Mouse (Mus musculus) retina, embryonic 14.5 days (tissue): ENCODE measurements around the gene Mmaa.

Source experiments
- DNase-seq: peaks from one replicate; pipeline ENCODE4 v3.0.0-alpha.2; 2015; ENCODE audit warnings: low spot score

Mmaa gene

GRCm38 (mm10) chr8:79288250-79288649 is 6.5 kb downstream of the Mmaa start:
- DNase-seq, result no peak

- no peak for DNase-seq
Observed at GRCm38 (mm10) chr8:79286424-79286823, 8.3 kb downstream of the Mmaa start.

DNA sequence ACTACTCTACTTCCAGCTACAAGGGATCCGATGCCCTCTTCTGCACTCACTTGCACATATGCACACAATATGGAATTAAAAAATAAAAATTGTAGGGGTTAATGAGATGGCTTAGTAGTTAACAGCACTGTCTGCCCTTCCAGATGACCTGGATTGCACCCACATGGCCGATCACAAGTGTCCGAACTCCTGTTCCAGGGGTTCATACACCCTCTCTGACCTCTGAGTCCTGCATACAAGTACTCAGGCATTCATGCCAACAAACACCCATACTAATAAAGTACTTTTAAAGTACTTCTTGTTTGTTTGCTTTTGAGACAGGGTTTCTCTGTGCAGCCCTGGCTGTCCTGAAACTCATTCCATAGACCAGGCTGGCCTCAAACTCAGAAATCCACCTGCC is 10.1 kb downstream of the Mmaa start:
- DNase-seq, result no peak

- DNase-seq, result no peak
Observed at GRCm38 (mm10) chr8:79281376-79281890, 13.3 kb downstream of the Mmaa start.

DNA sequence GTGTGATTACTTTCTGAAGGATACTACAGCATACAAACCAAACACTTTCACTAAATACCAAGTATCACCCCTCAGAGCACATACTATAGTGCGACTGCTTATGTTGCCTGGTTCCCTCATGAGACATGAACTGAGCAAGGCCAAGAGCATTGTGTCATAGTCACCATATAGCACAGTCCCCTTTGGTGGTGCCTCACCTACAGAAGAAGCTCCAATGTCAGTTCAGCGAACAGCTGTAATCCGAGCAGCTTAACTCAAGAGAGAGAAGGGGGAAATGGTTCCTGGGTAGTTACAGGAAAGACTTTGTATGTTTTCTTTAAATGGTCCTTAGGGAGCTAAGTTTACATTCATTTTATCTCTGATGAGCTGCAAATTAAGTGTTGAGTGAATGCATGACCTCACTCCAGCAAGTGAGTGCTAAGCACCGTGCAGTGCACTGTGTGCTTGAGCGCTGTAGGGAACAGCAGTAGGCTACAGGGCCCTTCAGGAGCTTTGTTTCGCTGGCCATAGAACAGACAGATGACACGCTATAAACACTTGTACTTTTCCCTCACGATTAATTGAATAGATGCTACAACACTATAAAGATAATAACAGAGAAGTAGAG is 17.4 kb downstream of the Mmaa start:
- DNase-seq, result no peak

DNA sequence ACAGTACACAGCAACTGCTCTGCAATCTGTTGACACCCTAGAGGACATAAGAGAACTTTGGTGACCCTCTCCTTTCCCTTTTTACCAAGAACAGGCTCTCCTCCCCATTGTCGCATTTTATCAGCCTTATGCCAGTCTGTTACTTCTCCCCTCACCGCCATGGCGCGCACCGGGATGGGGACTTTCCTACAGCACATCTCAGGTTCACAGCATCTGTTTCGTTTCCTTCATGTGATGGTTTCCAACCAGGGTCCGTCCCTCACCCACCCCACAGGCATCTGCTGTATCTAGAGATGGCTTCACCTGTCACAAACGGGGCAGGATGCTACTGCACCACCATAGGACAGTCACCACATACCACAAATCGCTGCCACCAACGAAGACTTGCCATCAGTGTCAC is 19.8 kb downstream of the Mmaa start:
- no peak for DNase-seq

GRCm38 (mm10) chr8:79273776-79274175 is 21.0 kb downstream of the Mmaa start:
- no peak for DNase-seq

- DNase-seq, result no peak
Observed at GRCm38 (mm10) chr8:79272676-79273075, 22.1 kb downstream of the Mmaa start.

- DNase-seq, result no peak
Observed at GRCm38 (mm10) chr8:79268921-79269320, 25.8 kb downstream of the Mmaa start.

DNA sequence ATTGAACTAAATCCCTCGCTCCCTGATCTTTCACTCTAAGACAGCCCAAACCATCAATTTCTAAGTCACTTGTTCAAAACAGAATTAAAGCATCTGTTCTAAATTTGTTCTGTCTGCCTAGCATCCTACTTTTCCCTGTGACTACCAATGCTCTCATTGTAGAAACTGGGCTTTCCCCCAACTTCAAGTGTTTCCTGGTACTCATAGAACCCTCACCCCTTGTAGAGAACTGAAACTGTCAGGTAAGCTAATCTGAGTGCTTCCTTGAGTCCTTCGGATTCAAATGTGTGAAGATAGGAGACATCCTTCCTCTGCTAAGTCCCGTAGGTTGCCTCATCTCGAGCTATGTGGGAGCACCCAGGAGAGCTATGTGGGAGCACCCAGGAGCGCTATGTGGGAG is 32.8 kb downstream of the Mmaa start:
- DNase-seq, result no peak

GRCm38 (mm10) chr8:79256076-79256705 is 38.5 kb downstream of the Mmaa start:
- DNase-seq, result no peak

DNA sequence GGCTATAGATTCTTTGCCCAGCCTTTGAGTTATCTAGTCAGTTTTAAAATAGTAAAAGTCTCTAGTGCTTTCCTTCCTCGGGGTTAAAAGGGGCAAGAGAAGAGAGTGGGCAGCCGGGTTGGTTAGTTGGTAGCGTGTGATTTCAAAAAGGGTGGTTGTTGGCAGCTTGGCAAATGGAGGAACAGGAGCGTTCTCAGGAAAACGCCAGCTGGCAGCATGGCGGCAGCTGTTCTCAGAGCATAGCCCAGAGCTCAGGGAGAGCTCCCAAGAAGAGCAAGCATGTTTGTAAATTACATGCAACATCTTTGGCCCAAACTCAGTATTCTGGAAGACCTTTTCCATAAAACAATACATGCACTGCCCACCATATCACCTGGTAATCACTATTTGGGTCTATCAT is 41.0 kb downstream of the Mmaa start:
- no peak for DNase-seq

DNA sequence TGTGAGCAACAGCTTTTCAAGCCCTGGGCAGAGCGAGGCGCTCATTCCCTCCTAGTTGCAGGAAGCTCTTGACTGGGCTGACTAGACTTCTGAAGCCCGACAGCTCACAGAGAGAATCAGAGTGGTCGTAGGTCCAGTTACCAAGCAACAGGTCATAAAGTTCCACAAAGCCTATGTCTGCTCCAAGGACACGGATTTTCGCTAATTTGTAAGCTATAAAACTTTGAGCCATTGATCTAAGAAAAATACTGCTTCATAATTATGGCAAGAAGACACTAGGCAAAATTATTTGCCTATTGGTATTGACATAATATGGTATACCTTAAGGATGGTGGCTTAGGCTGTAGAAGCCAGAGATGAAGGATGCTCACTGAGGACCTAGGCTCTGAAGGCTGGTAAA is 46.3 kb downstream of the Mmaa start, which contains the start of gene 1700011L22Rik:
1700011L22Rik (minus strand) TSS at position 101 of the 400 bp plus-strand sequence.
- DNase-seq, result no peak

DNA sequence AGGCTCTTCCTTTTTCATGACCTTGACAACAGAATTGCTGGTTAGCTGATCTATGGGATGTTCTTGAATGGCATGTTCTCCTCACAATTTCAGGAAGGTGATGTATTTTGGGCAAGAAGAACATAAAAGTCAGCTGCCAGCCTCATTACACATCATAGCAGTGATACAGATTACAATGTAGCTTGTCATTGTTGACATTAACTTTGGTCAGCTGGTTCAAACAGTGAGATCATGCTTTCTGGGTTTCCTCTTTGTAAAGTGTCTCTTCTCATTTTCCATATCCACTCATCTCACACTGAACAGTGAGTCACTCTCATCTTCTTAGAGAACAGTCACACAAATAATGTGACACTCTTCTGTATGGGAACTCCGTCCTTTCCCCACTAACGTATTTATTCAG is 51.3 kb downstream of the Mmaa start:
- no peak for DNase-seq

GRCm38 (mm10) chr8:79239996-79240395 is 54.7 kb downstream of the Mmaa start:
- DNase-seq, result no peak

DNA sequence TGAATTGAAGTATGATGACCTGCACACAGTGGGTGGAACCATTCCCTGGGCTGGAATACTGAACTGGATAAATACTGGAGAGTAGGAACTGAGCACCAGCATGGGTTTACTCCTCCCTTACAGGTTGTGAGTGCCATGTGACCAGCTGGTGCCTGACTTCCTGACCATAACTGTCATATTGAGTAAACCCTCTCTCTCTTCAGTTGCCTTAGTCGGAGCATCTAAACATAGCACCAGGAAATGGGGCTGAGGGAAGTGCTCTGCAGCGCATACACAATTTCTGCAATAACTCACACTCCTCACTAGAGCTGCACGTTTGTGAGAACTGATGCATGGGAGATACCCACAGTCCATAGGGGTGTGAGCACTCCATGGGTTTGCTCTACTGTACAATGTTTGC is 55.4 kb downstream of the Mmaa start:
- DNase-seq, result no peak

GRCm38 (mm10) chr8:79229266-79229888 is 65.4 kb downstream of the Mmaa start:
- no peak for DNase-seq

DNA sequence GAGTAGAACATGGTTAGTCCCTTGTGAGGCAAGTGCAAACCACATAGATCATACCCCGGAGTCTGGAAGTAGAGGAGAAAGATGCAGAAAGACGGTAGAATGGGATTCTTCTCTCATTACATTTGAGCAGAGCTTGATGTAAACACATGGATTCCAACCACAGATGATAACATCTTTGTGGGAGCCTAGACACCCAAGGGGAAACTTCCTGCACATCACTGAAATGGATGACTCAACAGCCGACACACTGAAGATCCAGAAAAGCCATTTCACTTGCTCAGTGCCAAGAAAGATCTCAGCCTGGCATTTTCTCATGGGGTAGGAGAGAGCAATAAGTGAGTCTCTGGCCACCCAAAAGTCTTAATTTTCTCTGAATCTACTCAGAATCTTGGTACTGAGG is 66.8 kb downstream of the Mmaa start:
- no peak for DNase-seq

- no peak for DNase-seq
Observed at GRCm38 (mm10) chr8:79227194-79227593, 67.5 kb downstream of the Mmaa start.

DNA sequence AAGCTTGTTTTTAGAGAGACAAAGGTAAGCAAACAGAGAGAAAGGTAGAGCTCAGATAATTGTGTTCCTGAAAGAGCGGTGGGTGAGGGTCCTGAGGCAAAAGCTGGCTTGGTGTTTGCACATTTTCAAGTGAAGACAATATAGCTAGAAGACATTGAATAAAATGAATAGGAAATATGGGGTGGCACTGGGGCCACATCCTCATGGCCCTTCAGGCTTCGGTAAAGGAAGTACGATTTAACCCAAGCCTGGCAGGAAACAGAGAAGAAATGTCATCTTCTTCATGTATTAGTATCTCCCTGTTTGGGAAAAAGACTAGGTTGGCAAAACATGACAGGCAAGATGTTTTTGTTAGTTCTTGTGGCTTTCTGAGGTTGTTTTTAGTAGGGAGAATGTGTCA is 68.7 kb downstream of the Mmaa start:
- no peak for DNase-seq

- no peak for DNase-seq
Observed at GRCm38 (mm10) chr8:79225586-79225985, 69.2 kb downstream of the Mmaa start.

GRCm38 (mm10) chr8:79224363-79224762 is 70.4 kb downstream of the Mmaa start:
- DNase-seq, result no peak

DNA sequence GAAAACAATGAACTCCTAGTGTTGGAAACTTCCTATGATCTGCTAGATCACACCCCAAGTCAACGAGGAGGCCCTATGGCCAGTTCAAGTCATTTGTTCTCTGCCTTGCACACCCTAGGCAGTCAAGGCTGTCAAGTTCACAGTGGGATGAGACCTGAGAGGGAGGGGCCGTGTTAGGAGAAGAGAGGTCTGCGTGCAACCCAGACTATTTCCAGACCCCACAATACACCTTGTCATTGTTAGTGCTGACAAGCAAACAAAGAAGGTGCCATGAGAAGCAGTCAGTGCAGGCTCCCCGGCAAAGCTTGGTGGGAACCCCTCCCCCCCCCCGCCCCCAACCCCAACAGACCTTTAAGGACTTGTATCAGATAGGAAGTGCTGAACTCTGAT is 72.0 kb downstream of the Mmaa start:
- no peak for DNase-seq
